Mouse (Mus musculus) thymus, adult 2 months (tissue): ENCODE measurements around the gene Slc35f1. TPM values are rescaled to one million over a fixed set of nuclear protein-coding genes. Genes with fewer than 3 reads are reported as not detected.

Source experiments
- DNase-seq: peaks from one replicate; pipeline ENCODE4 v3.0.0; 2021
- H3K27ac ChIP-seq: fragments of 200-500 bp; 2 replicates; pipeline ENCODE4 v1.5.1; 2012; ENCODE audit warnings: low read length, control low read depth; ENCODE audit not compliant: control insufficient read depth, insufficient read depth
- H3K27me3 ChIP-seq: fragments of 200-500 bp; 2 replicates; pipeline ENCODE4 v1.6.1; 2012; ENCODE audit warnings: mild to moderate bottlenecking, low read length, moderate library complexity, mixed read lengths; ENCODE audit not compliant: control insufficient read depth, insufficient read depth
- H3K36me3 ChIP-seq: fragments of 200-500 bp; 2 replicates; pipeline ENCODE4 v1.6.1; 2012; ENCODE audit warnings: mild to moderate bottlenecking, low read length, moderate library complexity; ENCODE audit not compliant: control insufficient read depth, insufficient read depth
- H3K4me1 ChIP-seq: fragments of 200-500 bp; replicated peaks from 2 replicates; pipeline ENCODE4 v1.6.1; 2012; ENCODE audit warnings: low read length; ENCODE audit not compliant: control insufficient read depth, insufficient read depth
- H3K4me3 ChIP-seq: fragments of 200-500 bp; 2 replicates; pipeline ENCODE4 v1.5.1; 2012; ENCODE audit warnings: mild to moderate bottlenecking, low read length, control low read depth, moderate library complexity; ENCODE audit not compliant: control insufficient read depth, insufficient read depth
- CTCF ChIP-seq: fragments of 200-500 bp; IDR thresholded peaks from 2 replicates; pipeline ENCODE4 v1.5.1; 2012; ENCODE audit warnings: mild to moderate bottlenecking, control low read depth, low read length, moderate library complexity, borderline replicate concordance; ENCODE audit not compliant: control insufficient read depth, poor library complexity, insufficient read depth; ENCODE audit errors: extremely low read depth
- POLR2A ChIP-seq: fragments of 200-500 bp; IDR thresholded peaks from 2 replicates; pipeline ENCODE4 v1.6.1; 2012; ENCODE audit warnings: mild to moderate bottlenecking, low read length, control low read depth, moderate library complexity; ENCODE audit not compliant: control insufficient read depth, poor library complexity, insufficient read depth; ENCODE audit errors: extremely low read depth
- WGBS: fragments of 180-500 bp; shearing (Covaris S2); methylation state at CpG from one replicate; pipeline ENCODE4 v1.1.7; 2018; 5-methylcytosine and 5-hydroxymethylcytosine counted together
- polyA plus RNA-seq: library from polyadenylated mRNA; depleted of rRNA; stranded (reverse); fragments of >200 nt; gene quantifications from 2 replicates; pipeline ENCODE4 v1.2.3, GENCODE M21; 2012

Gene Slc35f1
- polyA plus RNA-seq, 1 experiment = 0.22 TPM

DNA sequence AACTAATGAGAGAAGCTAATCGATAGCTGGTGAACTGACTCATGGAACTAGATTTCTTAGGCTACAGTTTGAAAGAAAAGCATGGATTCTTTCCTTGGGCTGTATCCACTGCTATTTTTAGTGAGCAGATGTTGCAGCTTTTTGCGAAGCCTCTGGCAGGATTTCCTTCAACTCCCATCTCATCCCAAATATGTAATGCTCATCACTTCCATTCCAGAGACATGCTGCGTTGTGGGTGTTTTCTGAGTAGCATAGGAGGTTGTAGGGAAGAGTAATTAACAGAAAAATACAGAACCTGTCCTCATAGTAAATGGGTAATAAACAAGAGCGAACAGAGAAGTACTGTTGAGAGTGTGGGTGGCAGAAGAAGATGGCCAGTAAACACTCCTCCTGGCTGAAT lies 21.8 kb downstream of the Slc35f1 start:
- H3K4me1 ChIP-seq = no peaks in the 10 kb centered on the region
- no peak overlapping the region for H3K4me3 ChIP-seq
- no peaks in the 10 kb centered on the region for H3K36me3 ChIP-seq
- H3K27ac ChIP-seq = no peak overlapping the region
- no peaks in the 10 kb centered on the region for H3K27me3 ChIP-seq
- TF ChIP-seq POLR2A = no peak
- no peak for DNase-seq
- WGBS = 83% methylated on average over 4 of the region's 4 CpGs

- H3K4me3 ChIP-seq = no peak overlapping the region
- H3K36me3 ChIP-seq = no peaks in the 10 kb centered on the region
- no peaks in the 10 kb centered on the region for H3K27me3 ChIP-seq
- H3K27ac ChIP-seq = no peak overlapping the region
- TF ChIP-seq POLR2A = no peak
- no peak for TF ChIP-seq CTCF
- H3K4me1 ChIP-seq = no peaks in the 10 kb centered on the region
- no peak for DNase-seq
- WGBS = 88% methylated on average over 2 of the region's 2 CpGs
Measured at GRCm38 (mm10) chr10:52714557-52714956, 24.2 kb downstream of the Slc35f1 start.

GRCm38 (mm10) chr10:52715146-52715545 lies 24.8 kb downstream of the Slc35f1 start:
- DNase-seq = no peak
- Histone ChIP-seq H3K36me3 (no peaks in the 10 kb centered on the region), H3K27ac (no peak overlapping the region), H3K4me3 (no peak overlapping the region), H3K27me3 (no peaks in the 10 kb centered on the region), H3K4me1 (no peaks in the 10 kb centered on the region)
- WGBS = 96% methylated on average over 4 of the region's 4 CpGs
- TF ChIP-seq CTCF = no peak
- TF ChIP-seq POLR2A = no peak

GRCm38 (mm10) chr10:52718199-52718917 lies 28.0 kb downstream of the Slc35f1 start:
- H3K36me3 ChIP-seq = no peaks in the 10 kb centered on the region
- TF ChIP-seq CTCF = no peak
- TF ChIP-seq POLR2A = no peak
- H3K27ac ChIP-seq = no peak overlapping the region
- 94% methylated on average over 1 of the region's 1 CpGs for WGBS
- H3K4me3 ChIP-seq = no peak overlapping the region
- H3K27me3 ChIP-seq = no peaks in the 10 kb centered on the region
- no peaks in the 10 kb centered on the region for H3K4me1 ChIP-seq
- DNase-seq = no peak

DNA sequence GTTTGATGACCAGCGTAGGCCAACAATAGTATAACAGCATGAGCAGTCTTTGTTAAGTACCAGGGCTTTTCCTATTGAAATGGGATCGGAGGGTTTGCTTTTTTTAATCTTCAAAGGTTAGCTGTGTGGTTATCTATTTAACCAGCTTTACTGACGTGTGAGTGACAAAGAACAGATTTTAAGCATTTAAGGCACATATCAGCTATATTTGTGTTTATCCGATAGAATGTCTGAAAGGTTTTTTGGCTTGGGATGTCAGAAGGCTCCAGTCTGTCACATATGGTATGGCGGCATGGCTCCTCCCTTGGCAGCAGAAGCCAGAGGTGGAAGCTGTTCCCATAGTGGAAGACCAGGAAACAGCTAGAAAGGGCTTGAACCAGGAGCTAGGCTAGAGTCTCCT lies 36.3 kb downstream of the Slc35f1 start:
- TF ChIP-seq CTCF (no peak), POLR2A (no peak)
- no peak for DNase-seq
- 97% methylated on average over 5 of the region's 5 CpGs for WGBS

GRCm38 (mm10) chr10:52742671-52743379 lies 52.5 kb downstream of the Slc35f1 start:
- no peaks in the 10 kb centered on the region for H3K27me3 ChIP-seq
- TF ChIP-seq CTCF = no peak
- TF ChIP-seq POLR2A = no peak
- H3K4me1 ChIP-seq = no peaks in the 10 kb centered on the region
- no peaks in the 10 kb centered on the region for H3K36me3 ChIP-seq
- DNase-seq = no peak
- 52% methylated on average over 10 of the region's 10 CpGs for WGBS
- no peak overlapping the region for H3K27ac ChIP-seq
- H3K4me3 ChIP-seq = no peak overlapping the region

More for the DNA sequence above, 36.3 kb downstream of the Slc35f1 start:
- Histone ChIP-seq H3K36me3 (no peaks in the 10 kb centered on the region), H3K27me3 (no peaks in the 10 kb centered on the region), H3K4me1 (no peaks in the 10 kb centered on the region), H3K27ac (no peak overlapping the region), H3K4me3 (no peak overlapping the region)

GRCm38 (mm10) chr10:52743831-52744230 lies 53.5 kb downstream of the Slc35f1 start:
- Histone ChIP-seq H3K27ac (no peak overlapping the region), H3K4me3 (no peak overlapping the region), H3K36me3 (no peaks in the 10 kb centered on the region), H3K27me3 (no peaks in the 10 kb centered on the region), H3K4me1 (no peaks in the 10 kb centered on the region)
- WGBS = 92% methylated on average over 3 of the region's 3 CpGs
- TF ChIP-seq POLR2A (no peak), CTCF (no peak)
- no peak for DNase-seq
